Mouse (Mus musculus) left cerebral cortex, adult 18-20 months (tissue): Measurements from ENCODE around the gene Apon. TPM values are rescaled to one million over a fixed set of nuclear protein-coding genes. Genes with fewer than 3 reads are reported as not detected.

Source experiments
- total RNA-seq, 2 experiments: library from RNA; stranded (reverse); gene quantifications; 2 replicates each; pipeline ENCODE4 v1.2.3; 2021

Apon gene
- total RNA-seq, 2 experiments from 2014 or later = not detected

Other genes starting within 250 kb of the Apon start
- not detected for gene Hsd17b6, start 246.5 kb upstream of the Apon start, total RNA-seq
- gene Prim1, start 238.9 kb upstream of the Apon start, total RNA-seq = 1 to 10 TPM; 8.9 to 9.1 TPM
- 100 to 1,000 TPM; 337 to 359 TPM for gene Naca, start 218.5 kb upstream of the Apon start, total RNA-seq
- 100 to 1,000 TPM; 137 to 142 TPM for gene Ptges3, start 195.1 kb upstream of the Apon start, total RNA-seq
- 1,000 to 10,000 TPM; 1,718 to 1,797 TPM for gene Atp5b, start 170.8 kb upstream of the Apon start, total RNA-seq
- 10 to 100 TPM; 40.3 to 40.4 TPM for gene Baz2a, start 162.5 kb upstream of the Apon start, total RNA-seq
- 10 to 100 TPM; 14.9 to 15.4 TPM for gene Rbms2, start 73.8 kb upstream of the Apon start, total RNA-seq
- 10 to 100 TPM; 33.0 to 39.9 TPM for gene Gls2, start 59.6 kb upstream of the Apon start, total RNA-seq
- 10 to 100 TPM; 10.4 to 10.8 TPM for gene Spryd4, start 42.3 kb upstream of the Apon start, total RNA-seq
- not detected for gene Mip, start 28.3 kb upstream of the Apon start, total RNA-seq
- gene Timeless, start 22.0 kb upstream of the Apon start, total RNA-seq = 1 to 10 TPM; 7.0 to 9.2 TPM
- not detected for gene Apof, start 14.6 kb downstream of the Apon start, total RNA-seq
- 10 to 100 TPM; 28.2 to 29.9 TPM for gene Stat2, start 16.5 kb downstream of the Apon start, total RNA-seq
- gene Il23a, start 44.7 kb downstream of the Apon start, total RNA-seq = not detected
- 10 to 100 TPM; 12.7 to 15.2 TPM for gene Pan2, start 49.2 kb downstream of the Apon start, total RNA-seq
- gene Cnpy2, start 68.4 kb downstream of the Apon start, total RNA-seq = 10 to 100 TPM; 65.8 to 68.7 TPM
- gene Cs, start 83.6 kb downstream of the Apon start, total RNA-seq = 100 to 1,000 TPM; 222 to 232 TPM
- gene Coq10a, start 114.9 kb downstream of the Apon start, total RNA-seq = 10 to 100 TPM; 58.5 to 60.4 TPM
- gene Ankrd52, start 123.0 kb downstream of the Apon start, total RNA-seq = 10 to 100 TPM; 51.0 to 52.2 TPM
- gene Slc39a5, start 147.1 kb downstream of the Apon start, total RNA-seq = not detected
- 10 to 100 TPM; 81.2 to 85.5 TPM for gene Nabp2, start 157.4 kb downstream of the Apon start, total RNA-seq
- gene Rnf41, start 157.6 kb downstream of the Apon start, total RNA-seq = 10 to 100 TPM; 78.9 to 81.5 TPM
- gene Smarcc2, start 205.2 kb downstream of the Apon start, total RNA-seq = 100 to 1,000 TPM; 265 to 267 TPM
- gene Myl6, start 240.0 kb downstream of the Apon start, total RNA-seq = 100 to 1,000 TPM; 576 to 616 TPM
- gene Myl6b, start 244.6 kb downstream of the Apon start, total RNA-seq = 10 to 100 TPM; 31.5 to 34.9 TPM